Mouse (Mus musculus) E14TG2a.4 (cell line): ENCODE data around the gene Ndufa7.

Experiments used
- CTCF ChIP-seq: conservative IDR thresholded peaks from 2 replicates; pipeline ENCODE4 v1.5.1; 2014; ENCODE audit warnings: low read length
- NANOG ChIP-seq: IDR thresholded peaks from 2 replicates; pipeline ENCODE4 v1.6.1; 2014; ENCODE audit warnings: borderline replicate concordance, low read length, mixed read lengths
- POU5F1 ChIP-seq: IDR thresholded peaks from 2 replicates; pipeline ENCODE4 v1.6.1; 2014; ENCODE audit warnings: low read length, borderline replicate concordance

DNA sequence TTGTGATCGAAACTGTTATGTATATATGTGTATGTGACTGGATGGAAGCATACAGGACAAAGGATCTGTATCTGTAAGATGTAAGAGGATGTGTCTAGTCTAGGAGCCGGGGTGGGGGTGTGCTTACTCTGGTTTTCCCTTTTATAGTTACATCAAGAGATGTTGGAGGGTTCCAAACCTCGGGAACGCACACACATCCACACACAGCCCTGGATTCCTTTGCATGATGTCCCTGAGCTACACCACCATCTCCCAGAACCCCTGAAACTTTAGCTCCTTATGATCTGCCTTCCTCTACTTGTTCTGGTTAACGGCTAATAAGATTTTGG lies 44.4 kb upstream of the Ndufa7 start:
- no peak for TF ChIP-seq CTCF
- TF ChIP-seq NANOG, result no peak
- no peak for TF ChIP-seq POU5F1
